Mouse (Mus musculus): ENCODE measurements around the gene Tet3.

The Tet3 gene

GRCm38 (mm10) chr6:83439119-83439767, 19.6 kb downstream of the Tet3 start:
- peak in 1 of 2 experiments; percentile 56 for DNase-seq

- DNase-seq, result no peak
Measured at GRCm38 (mm10) chr6:83438584-83438983, 20.3 kb downstream of the Tet3 start.

- DNase-seq, result no peak
Measured at GRCm38 (mm10) chr6:83437802-83438201, 21.1 kb downstream of the Tet3 start.

- no peak for DNase-seq
Measured at GRCm38 (mm10) chr6:83437225-83437624, 21.7 kb downstream of the Tet3 start.

- no peak for DNase-seq
Measured at GRCm38 (mm10) chr6:83436547-83436946, 22.3 kb downstream of the Tet3 start.

- DNase-seq, result peak in 1 of 2 experiments; percentile 38
Measured at GRCm38 (mm10) chr6:83435174-83435573, 23.7 kb downstream of the Tet3 start.

GRCm38 (mm10) chr6:83433546-83433945, 25.3 kb downstream of the Tet3 start:
- no peak for DNase-seq

- no peak for DNase-seq
Measured at GRCm38 (mm10) chr6:83432966-83433365, 25.9 kb downstream of the Tet3 start.

GRCm38 (mm10) chr6:83427968-83428731, 30.7 kb downstream of the Tet3 start:
- peak; percentile 81 to 86 for DNase-seq

GRCm38 (mm10) chr6:83427512-83427911, 31.4 kb downstream of the Tet3 start:
- no peak for DNase-seq

- DNase-seq, result peak; percentile 71 to 83
Measured at GRCm38 (mm10) chr6:83426576-83426975, 32.3 kb downstream of the Tet3 start.

- DNase-seq, result no peak
Measured at GRCm38 (mm10) chr6:83424053-83424404, 34.9 kb downstream of the Tet3 start.

GRCm38 (mm10) chr6:83423400-83424052, 35.4 kb downstream of the Tet3 start:
- DNase-seq, result no peak

GRCm38 (mm10) chr6:83421866-83422649, 36.8 kb downstream of the Tet3 start:
- no peak for DNase-seq

GRCm38 (mm10) chr6:83419516-83419915, 39.4 kb downstream of the Tet3 start:
- DNase-seq, result peak in 1 of 2 experiments; percentile 60

- DNase-seq, result no peak
Measured at GRCm38 (mm10) chr6:83417531-83417930, 41.4 kb downstream of the Tet3 start.

GRCm38 (mm10) chr6:83417104-83417502, 41.8 kb downstream of the Tet3 start:
- DNase-seq, result no peak

GRCm38 (mm10) chr6:83416261-83417103, 42.4 kb downstream of the Tet3 start:
- DNase-seq, result no peak

GRCm38 (mm10) chr6:83415356-83415940, 43.4 kb downstream of the Tet3 start:
- DNase-seq, result no peak

GRCm38 (mm10) chr6:83414601-83415355, 44.1 kb downstream of the Tet3 start:
- no peak for DNase-seq

GRCm38 (mm10) chr6:83413686-83414085, 45.2 kb downstream of the Tet3 start:
- DNase-seq, result no peak
